Mouse (Mus musculus) C2C12 (cell line): ENCODE measurements around the gene Clp1. TPM values are rescaled to one million over a fixed set of nuclear protein-coding genes. Genes with fewer than 3 reads are reported as not detected.

ENCODE experiments used
- H3K27me3 ChIP-seq: one replicate; pipeline ENCODE4 v1.6.1; 2011; ENCODE audit not compliant: control insufficient read depth, insufficient read depth, insufficient read length
- H3K36me3 ChIP-seq: one replicate; pipeline ENCODE4 v1.6.1; 2011; ENCODE audit not compliant: control insufficient read depth, insufficient read depth
- H3K4me3 ChIP-seq: one replicate; pipeline ENCODE4 v1.5.1; 2011; ENCODE audit warnings: mild to moderate bottlenecking, control low read depth; ENCODE audit not compliant: poor library complexity, insufficient read depth, severe bottlenecking
- H3K79me2 ChIP-seq: one replicate; pipeline ENCODE4 v1.6.1; 2011; ENCODE audit not compliant: control insufficient read depth, insufficient read depth
- H3K79me3 ChIP-seq: one replicate; pipeline ENCODE4 v1.6.1; 2011; ENCODE audit warnings: low read depth, control low read depth
- H3ac ChIP-seq: one replicate; pipeline ENCODE3; 2011; ENCODE audit warnings: low read depth; ENCODE audit not compliant: control insufficient read depth, insufficient read length
- CEBPB ChIP-seq: IDR thresholded peaks from one replicate; pipeline ENCODE4 v1.6.1; 2011; ENCODE audit warnings: low read depth, mild to moderate bottlenecking, control low read depth, moderate library complexity
- CTCF ChIP-seq: IDR thresholded peaks from one replicate; pipeline ENCODE4 v1.5.1; 2011; ENCODE audit not compliant: control insufficient read depth, insufficient read depth, insufficient read length
- FOSL1 ChIP-seq: IDR thresholded peaks from one replicate; pipeline ENCODE4 v1.8.0; 2011; ENCODE audit warnings: mild to moderate bottlenecking, low read length; ENCODE audit not compliant: poor library complexity, insufficient read depth, severe bottlenecking
- MAX ChIP-seq: IDR thresholded peaks from one replicate; pipeline ENCODE4 v1.6.1; 2011; ENCODE audit warnings: mild to moderate bottlenecking, control low read depth
- MYOD1 ChIP-seq: IDR thresholded peaks from one replicate; pipeline ENCODE4 v1.6.1; 2011; ENCODE audit warnings: low read depth; ENCODE audit not compliant: control insufficient read depth, insufficient read length
- MYOG ChIP-seq: IDR thresholded peaks from one replicate; pipeline ENCODE4 v1.6.1; 2011; ENCODE audit not compliant: control insufficient read depth, insufficient read length; ENCODE audit errors: extremely low read depth
- USF1 ChIP-seq: IDR thresholded peaks from one replicate; pipeline ENCODE4 v1.6.1; 2011; ENCODE audit warnings: low read depth, mild to moderate bottlenecking, control low read depth, moderate library complexity
- polyA plus RNA-seq: library from polyadenylated mRNA; unstranded; fragments of >200 nt; fragmentation: generic; extraction: Trizol; gene quantifications from one replicate; pipeline ENCODE4 v1.2.1, GENCODE M21; 2012; ENCODE audit warnings: missing spikeins

The Clp1 gene
- polyA plus RNA-seq, 1 experiment, result 13.9 TPM

GRCm38 (mm10) chr2:84711898-84712297 lies 15.3 kb downstream of the Clp1 start:
- Histone ChIP-seq H3K4me3 (no peak overlapping the region), H3ac (no peak overlapping the region), H3K36me3 (peaks cover 45% of the 10 kb centered on the region), H3K79me3 (peaks cover 74% of the 10 kb centered on the region), H3K79me2 (peaks cover 78% of the 10 kb centered on the region), H3K27me3 (no peaks in the 10 kb centered on the region)
- TF ChIP-seq MYOG (no peak), CTCF (no peak), FOSL1 (no peak), CEBPB (no peak)

GRCm38 (mm10) chr2:84707523-84707922 lies 19.6 kb downstream of the Clp1 start:
- H3K79me2 ChIP-seq, result peaks cover 100% of the 10 kb centered on the region
- no peak overlapping the region for H3K4me3 ChIP-seq
- no peaks in the 10 kb centered on the region for H3K27me3 ChIP-seq
- TF ChIP-seq MAX (no peak), CTCF (no peak), CEBPB (no peak), MYOG (no peak), MYOD1 (no peak), USF1 (no peak), FOSL1 (no peak)
- H3K36me3 ChIP-seq, result peaks cover 59% of the 10 kb centered on the region
- H3K79me3 ChIP-seq, result peaks cover 71% of the 10 kb centered on the region
- H3ac ChIP-seq, result no peak overlapping the region

- no peaks in the 10 kb centered on the region for H3K27me3 ChIP-seq
- no peak overlapping the region for H3K4me3 ChIP-seq
- peaks cover 50% of the 10 kb centered on the region for H3K79me3 ChIP-seq
- TF ChIP-seq FOSL1 (no peak), MYOG (no peak), MYOD1 (no peak), MAX (no peak)
- peaks cover 82% of the 10 kb centered on the region for H3K79me2 ChIP-seq
- H3K36me3 ChIP-seq, result peaks cover 62% of the 10 kb centered on the region
- no peak overlapping the region for H3ac ChIP-seq
Observed at GRCm38 (mm10) chr2:84705295-84705694, 21.9 kb downstream of the Clp1 start.

GRCm38 (mm10) chr2:84704329-84704728 lies 22.8 kb downstream of the Clp1 start:
- peaks cover 73% of the 10 kb centered on the region for H3K79me2 ChIP-seq
- no peak overlapping the region for H3K4me3 ChIP-seq
- no peaks in the 10 kb centered on the region for H3K27me3 ChIP-seq
- H3K36me3 ChIP-seq, result peaks cover 60% of the 10 kb centered on the region
- no peak overlapping the region for H3ac ChIP-seq
- peaks cover 41% of the 10 kb centered on the region for H3K79me3 ChIP-seq
- TF ChIP-seq MYOD1 (no peak), CTCF (no peak), USF1 (no peak), CEBPB (no peak), MAX (no peak)

GRCm38 (mm10) chr2:84703497-84703896 lies 23.7 kb downstream of the Clp1 start:
- Histone ChIP-seq H3ac (no peak overlapping the region), H3K79me2 (peaks cover 64% of the 10 kb centered on the region), H3K79me3 (peaks cover 33% of the 10 kb centered on the region), H3K36me3 (peaks cover 60% of the 10 kb centered on the region), H3K4me3 (no peak overlapping the region), H3K27me3 (no peaks in the 10 kb centered on the region)
- TF ChIP-seq CTCF (no peak), MYOG (no peak), CEBPB (no peak), FOSL1 (no peak), MYOD1 (no peak), MAX (no peak)

GRCm38 (mm10) chr2:84695007-84695695 lies 32.0 kb downstream of the Clp1 start:
- no peak for TF ChIP-seq FOSL1
- TF ChIP-seq MYOD1, result no peak
- no peak for TF ChIP-seq MAX
- TF ChIP-seq USF1, result no peak
- no peak for TF ChIP-seq MYOG
- no peak for TF ChIP-seq CTCF
- Histone ChIP-seq H3K27me3 (no peaks in the 10 kb centered on the region), H3ac (no peak overlapping the region), H3K4me3 (no peak overlapping the region), H3K36me3 (peaks cover 83% of the 10 kb centered on the region), H3K79me3 (no peaks in the 10 kb centered on the region), H3K79me2 (no peaks in the 10 kb centered on the region)
